Mouse (Mus musculus) stomach, postnatal 0 days (tissue): ENCODE measurements around the gene Prkd2.

Source experiments
- CTCF ChIP-seq: IDR thresholded peaks from 2 replicates; pipeline ENCODE4 v1.5.1; 2016; ENCODE audit warnings: antibody characterized with exemption, low read depth, mild to moderate bottlenecking, moderate library complexity
- EP300 ChIP-seq: optimal IDR thresholded peaks from 2 replicates; pipeline ENCODE3; 2016; ENCODE audit warnings: antibody characterized with exemption

- TF ChIP-seq CTCF = peak; percentile 92
- no peak for TF ChIP-seq EP300
Observed at GRCm38 (mm10) chr7:16895000-16895399, 52.3 kb downstream of the Prkd2 start.
